Mouse (Mus musculus) intestine, embryonic 14.5 days (tissue): ENCODE data around the gene Tbc1d9. TPM values are rescaled to one million over a fixed set of nuclear protein-coding genes. Genes with fewer than 3 reads are reported as not detected.

Experiments used
- ATAC-seq: fragments of 200-750 bp; cut with Nextera tagmentation; replicated peaks from 2 replicates; pipeline ENCODE4 v1.8.0; 2017; ENCODE audit warnings: low read depth, moderate number of reproducible peaks, moderate TSS enrichment, moderate library complexity; ENCODE audit not compliant: low FRiP score, low TSS enrichment
- DNase-seq: peaks from one replicate; pipeline ENCODE4 v3.0.0-alpha.2; 2018; ENCODE audit warnings: low spot score
- H3K27ac ChIP-seq: fragments of 300-500 bp; sonication (generic); 2 replicates; pipeline ENCODE4 v1.5.1; 2014; ENCODE audit warnings: low read depth, mild to moderate bottlenecking, control low read depth
- H3K27me3 ChIP-seq: fragments of 300-500 bp; sonication (generic); replicated peaks from 2 replicates; pipeline ENCODE4 v1.6.1; 2014; ENCODE audit warnings: low read length, control low read depth; ENCODE audit not compliant: control insufficient read depth, insufficient read depth
- H3K36me3 ChIP-seq: fragments of 300-500 bp; sonication (generic); 2 replicates; pipeline ENCODE4 v1.6.1; 2014; ENCODE audit warnings: low read length, control low read depth; ENCODE audit not compliant: control insufficient read depth, insufficient read depth
- H3K4me1 ChIP-seq: fragments of 300-500 bp; sonication (generic); replicated peaks from 2 replicates; pipeline ENCODE4 v1.6.1; 2014; ENCODE audit warnings: low read length, control low read depth, mixed read lengths; ENCODE audit not compliant: control insufficient read depth, insufficient read depth
- H3K4me2 ChIP-seq: fragments of 300-500 bp; sonication (generic); 2 replicates; pipeline ENCODE4 v1.6.1; 2014; ENCODE audit warnings: low read length
- H3K4me3 ChIP-seq: fragments of 300-500 bp; sonication (generic); 2 replicates; pipeline ENCODE4 v1.5.1; 2014; ENCODE audit warnings: low read depth, low read length, control low read depth, mixed read lengths
- H3K9ac ChIP-seq: fragments of 300-500 bp; sonication (generic); 2 replicates; pipeline ENCODE4 v1.6.1; 2014; ENCODE audit warnings: mild to moderate bottlenecking, low read length
- H3K9me3 ChIP-seq: fragments of 300-500 bp; sonication (generic); 2 replicates; pipeline ENCODE4 v1.6.1; 2016; ENCODE audit warnings: low read length, control low read depth; ENCODE audit not compliant: control insufficient read depth
- WGBS: fragments of 180-500 bp; shearing (Covaris S2); extraction: QIAGEN DNeasy Blood & Tissue Kit; methylation state at CpG from one replicate; pipeline ENCODE4 v1.1.7; 2014; 5-methylcytosine and 5-hydroxymethylcytosine counted together
- polyA plus RNA-seq: library from polyadenylated mRNA; unstranded; fragments of >200 nt; fragmentation: Nextera tagmentation; extraction: Ambion mirVana; gene quantifications from 2 replicates; pipeline ENCODE4 v1.2.1, GENCODE M21; 2014

The Tbc1d9 gene
- polyA plus RNA-seq, 1 experiment from 2014 or later: 3.5 TPM

- Histone ChIP-seq H3K4me2 (no peak overlapping the region), H3K4me1 (no peaks in the 10 kb centered on the region), H3K27ac (no peak overlapping the region), H3K9ac (no peak overlapping the region), H3K36me3 (no peaks in the 10 kb centered on the region), H3K4me3 (no peak overlapping the region), H3K27me3 (no peaks in the 10 kb centered on the region), H3K9me3 (no peaks in the 10 kb centered on the region)
- DNase-seq: no peak
- no peak for ATAC-seq
- WGBS: 50% methylated on average over 6 of the region's 6 CpGs
These were observed 5.7 kb downstream of the Tbc1d9 start for GRCm38 (mm10) chr8:83170894-83171293.

DNA sequence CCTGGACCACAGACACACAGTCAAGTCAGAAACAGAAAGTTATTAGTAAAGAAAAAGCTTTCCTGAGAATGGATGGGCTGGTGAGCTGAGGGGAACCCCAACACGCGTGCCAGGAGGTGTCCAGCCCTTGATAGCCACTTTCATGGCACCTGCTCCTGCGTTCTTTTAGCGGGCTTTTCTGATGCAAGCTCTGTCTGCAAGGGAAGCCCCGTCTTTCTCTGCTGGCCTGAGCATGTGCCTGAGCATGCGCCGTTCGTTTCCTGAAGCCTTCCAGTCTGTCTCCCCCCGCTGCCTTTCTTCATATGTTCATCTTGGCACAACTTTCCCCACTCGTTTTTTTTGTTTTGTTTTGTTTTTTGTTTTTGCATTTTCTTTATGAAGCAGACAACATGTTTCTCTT lies 10.5 kb downstream of the Tbc1d9 start:
- Histone ChIP-seq H3K4me1 (peaks cover 21% of the 10 kb centered on the region), H3K27me3 (no peaks in the 10 kb centered on the region), H3K9ac (no peak overlapping the region), H3K36me3 (no peaks in the 10 kb centered on the region), H3K4me3 (no peak overlapping the region), H3K4me2 (no peak overlapping the region), H3K27ac (no peak overlapping the region), H3K9me3 (no peaks in the 10 kb centered on the region)
- WGBS: 72% methylated on average over 10 of the region's 10 CpGs
- no peak for DNase-seq
- no peak for ATAC-seq

DNA sequence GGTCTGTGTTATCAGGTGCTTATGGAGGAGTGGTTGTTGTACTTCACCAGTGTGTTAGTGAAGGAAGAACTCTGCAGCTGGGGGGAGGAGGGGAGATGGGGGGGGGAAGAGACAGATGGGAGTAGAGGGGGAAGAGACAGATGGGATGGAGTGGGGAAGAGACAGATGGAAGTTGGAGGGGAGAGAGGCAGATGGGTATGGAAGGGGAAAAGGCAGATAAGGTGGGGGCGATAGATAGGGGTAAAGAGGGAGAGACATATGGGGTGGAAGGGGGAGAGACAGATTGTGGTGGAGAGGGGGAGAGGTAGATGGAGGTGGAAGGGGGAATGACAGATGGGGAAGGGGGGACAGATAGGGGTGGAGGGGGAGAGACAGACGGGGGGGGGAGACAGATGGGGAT lies 11.6 kb downstream of the Tbc1d9 start:
- no peak overlapping the region for H3K27ac ChIP-seq
- no peaks in the 10 kb centered on the region for H3K36me3 ChIP-seq
- no peak overlapping the region for H3K4me3 ChIP-seq
- WGBS: 48% methylated on average over 2 of the region's 2 CpGs
- no peak overlapping the region for H3K4me2 ChIP-seq
- H3K27me3 ChIP-seq: no peaks in the 10 kb centered on the region
- no peak overlapping the region for H3K9ac ChIP-seq
- no peak for ATAC-seq
- DNase-seq: no peak
- H3K4me1 ChIP-seq: peaks cover 28% of the 10 kb centered on the region
- H3K9me3 ChIP-seq: no peaks in the 10 kb centered on the region

GRCm38 (mm10) chr8:83177317-83178195 lies 12.4 kb downstream of the Tbc1d9 start:
- peak overlapping the region; percentile 44 for H3K27ac ChIP-seq
- H3K27me3 ChIP-seq: no peaks in the 10 kb centered on the region
- no peaks in the 10 kb centered on the region for H3K36me3 ChIP-seq
- 21% methylated on average over 11 of the region's 11 CpGs for WGBS
- ATAC-seq (peak; percentile 21; the same call in 1 of the 2 replicates), DNase-seq (no peak)
- no peak overlapping the region for H3K4me3 ChIP-seq
- peaks cover 35% of the 10 kb centered on the region for H3K4me1 ChIP-seq
- H3K9ac ChIP-seq: no peak overlapping the region
- H3K4me2 ChIP-seq: peak overlapping the region; percentile 25; the same call in 1 of the 2 replicates
- H3K9me3 ChIP-seq: no peaks in the 10 kb centered on the region

DNA sequence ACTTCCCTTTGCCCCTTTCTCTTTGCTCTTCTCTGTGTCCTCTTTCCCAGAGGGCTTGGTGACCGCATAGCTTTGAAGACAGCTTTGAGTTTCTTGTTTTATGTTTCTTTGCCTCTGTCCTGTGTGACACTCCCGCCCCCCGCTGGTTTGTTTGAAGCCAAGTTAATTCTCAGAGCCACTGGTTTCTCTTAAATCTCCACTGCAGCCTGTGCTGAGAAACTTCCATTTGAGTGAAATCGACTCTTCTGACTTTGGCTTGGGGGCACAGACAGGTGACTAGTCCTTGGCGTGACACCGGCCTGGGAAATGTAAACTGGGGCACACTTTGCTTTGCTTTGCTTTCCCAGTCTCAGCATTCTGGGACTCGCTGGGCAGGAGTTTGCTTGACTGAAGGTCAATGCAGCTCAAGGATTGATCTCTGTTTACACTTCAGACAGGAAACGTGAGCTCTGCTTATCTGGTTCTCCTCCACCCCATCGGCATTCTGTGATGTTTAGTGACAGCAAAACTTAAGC lies 13.1 kb downstream of the Tbc1d9 start:
- Histone ChIP-seq H3K36me3 (no peaks in the 10 kb centered on the region), H3K4me3 (no peak overlapping the region), H3K27me3 (no peaks in the 10 kb centered on the region), H3K9ac (no peak overlapping the region), H3K9me3 (no peaks in the 10 kb centered on the region), H3K4me2 (peak overlapping the region; percentile 25; the same call in 1 of the 2 replicates), H3K4me1 (peaks cover 42% of the 10 kb centered on the region), H3K27ac (peak overlapping the region; percentile 44)
- peak; percentile 44; the same call in 1 of the 2 replicates for ATAC-seq
- DNase-seq: peak; percentile 73
- WGBS: 5% methylated on average over 9 of the region's 9 CpGs

DNA sequence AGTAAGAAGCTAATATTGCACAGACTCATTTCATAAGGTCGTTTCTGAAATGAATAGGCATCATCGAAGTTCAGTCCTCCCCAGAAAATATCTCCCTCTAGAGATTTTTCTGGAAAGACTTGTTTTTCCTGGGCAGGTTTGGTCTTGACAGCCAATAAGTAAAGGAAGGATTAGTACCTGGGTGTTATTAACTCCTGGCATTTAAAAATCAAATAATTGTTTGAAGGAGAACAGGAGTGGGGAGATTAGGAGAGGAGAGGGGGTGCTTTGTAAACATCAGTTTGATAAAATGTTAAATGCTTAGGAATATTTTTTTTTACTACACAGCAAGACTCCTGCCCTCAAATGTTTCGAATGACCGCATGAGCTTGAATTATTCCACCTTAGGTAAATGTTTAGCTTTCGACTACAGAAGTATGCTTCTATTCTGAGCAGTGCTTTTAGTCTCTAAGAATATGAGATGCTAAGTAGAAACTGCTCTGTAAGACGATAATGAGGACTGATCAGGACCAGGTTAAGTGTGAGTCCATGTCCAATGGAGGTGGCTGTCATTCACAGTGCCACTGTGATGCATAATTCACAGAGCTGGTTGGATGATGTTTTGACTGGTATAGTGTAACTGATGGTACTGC lies 16.8 kb downstream of the Tbc1d9 start:
- Histone ChIP-seq H3K27ac (peak overlapping the region; percentile 62; the same call in 1 of the 2 replicates), H3K4me3 (no peak overlapping the region), H3K9ac (no peak overlapping the region), H3K4me2 (no peak overlapping the region), H3K4me1 (peaks cover 46% of the 10 kb centered on the region), H3K36me3 (no peaks in the 10 kb centered on the region), H3K27me3 (no peaks in the 10 kb centered on the region), H3K9me3 (no peaks in the 10 kb centered on the region)
- no peak for ATAC-seq
- no peak for DNase-seq
- WGBS: 35% methylated on average over 6 of the region's 6 CpGs

DNA sequence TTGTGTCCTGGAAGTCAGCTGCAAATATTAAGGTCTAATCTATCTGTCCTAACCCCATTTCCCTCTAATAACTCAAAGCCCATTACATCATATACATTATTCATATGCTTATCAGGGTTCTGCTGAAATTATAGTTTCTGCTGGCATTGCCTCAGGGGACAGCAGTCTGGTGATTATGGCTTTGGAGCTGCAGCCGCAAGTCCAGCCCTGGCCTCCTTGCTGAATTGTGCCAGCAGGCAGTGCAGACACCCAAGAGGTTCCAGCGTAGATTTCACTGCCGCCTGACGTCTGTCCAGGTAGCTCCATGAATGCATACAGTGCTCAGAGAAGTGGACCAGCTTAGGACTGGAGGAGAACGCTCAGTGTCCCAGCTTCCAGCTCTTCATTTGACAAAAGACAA lies 17.6 kb downstream of the Tbc1d9 start:
- Histone ChIP-seq H3K27ac (peak overlapping the region; percentile 62), H3K4me1 (peaks cover 38% of the 10 kb centered on the region), H3K4me3 (no peak overlapping the region), H3K9me3 (no peaks in the 10 kb centered on the region), H3K36me3 (no peaks in the 10 kb centered on the region), H3K27me3 (no peaks in the 10 kb centered on the region), H3K9ac (no peak overlapping the region), H3K4me2 (no peak overlapping the region)
- no peak for ATAC-seq
- WGBS: 60% methylated on average over 5 of the region's 5 CpGs
- DNase-seq: no peak

DNA sequence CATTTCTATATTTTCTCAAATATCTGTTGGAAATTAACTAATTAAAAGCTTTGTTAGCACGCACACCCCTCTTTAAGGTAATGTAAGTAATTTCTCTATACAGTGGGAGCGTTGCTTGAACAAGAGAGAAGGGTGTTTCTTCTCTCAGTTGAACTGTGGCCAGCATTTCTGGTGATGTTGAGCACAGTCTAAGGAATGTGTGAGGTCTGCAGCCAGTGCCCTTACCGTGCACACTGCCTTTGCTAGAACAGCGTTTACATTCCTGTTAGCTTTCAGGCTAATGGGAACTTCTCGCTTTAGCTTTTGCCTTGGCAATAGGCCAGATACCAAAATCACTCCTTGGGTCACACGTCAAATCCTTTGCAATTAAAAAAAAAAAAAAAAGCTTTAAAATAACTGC lies 21.2 kb downstream of the Tbc1d9 start:
- no peak overlapping the region for H3K27ac ChIP-seq
- peaks cover 25% of the 10 kb centered on the region for H3K4me1 ChIP-seq
- 32% methylated on average over 6 of the region's 6 CpGs for WGBS
- no peak overlapping the region for H3K4me2 ChIP-seq
- H3K36me3 ChIP-seq: no peaks in the 10 kb centered on the region
- no peak overlapping the region for H3K4me3 ChIP-seq
- DNase-seq (no peak), ATAC-seq (0 out of 2 replicates have a peak, but pooled peaks have one; percentile 45)
- no peaks in the 10 kb centered on the region for H3K9me3 ChIP-seq
- H3K27me3 ChIP-seq: no peaks in the 10 kb centered on the region
- H3K9ac ChIP-seq: no peak overlapping the region
